Mouse (Mus musculus) CD4-positive, CD25-positive, alpha-beta regulatory T cell, adult 4 months (primary cell): ENCODE measurements around the gene Zdhhc6. TPM values are rescaled to one million over a fixed set of nuclear protein-coding genes. Genes with fewer than 3 reads are reported as not detected.

Experiments
- ATAC-seq: one replicate; pipeline ENCODE4 v1.8.0; 2017
- polyA plus RNA-seq, 2 experiments: library from polyadenylated mRNA; unstranded; fragments of 100-300 nt; shearing (Covaris generic); gene quantifications; one replicate each; pipeline ENCODE4 v1.2.1; 2017

The Zdhhc6 gene
- 10 to 100 TPM; 61.9 to 69.0 TPM for polyA plus RNA-seq

- ATAC-seq, result peak; percentile 65
These were observed at the start of gene Zdhhc6 for GRCm38 (mm10) chr19:55315452-55316108. Gene Zdhhc6, minus strand, starts transcription at chr19:55316032.

DNA sequence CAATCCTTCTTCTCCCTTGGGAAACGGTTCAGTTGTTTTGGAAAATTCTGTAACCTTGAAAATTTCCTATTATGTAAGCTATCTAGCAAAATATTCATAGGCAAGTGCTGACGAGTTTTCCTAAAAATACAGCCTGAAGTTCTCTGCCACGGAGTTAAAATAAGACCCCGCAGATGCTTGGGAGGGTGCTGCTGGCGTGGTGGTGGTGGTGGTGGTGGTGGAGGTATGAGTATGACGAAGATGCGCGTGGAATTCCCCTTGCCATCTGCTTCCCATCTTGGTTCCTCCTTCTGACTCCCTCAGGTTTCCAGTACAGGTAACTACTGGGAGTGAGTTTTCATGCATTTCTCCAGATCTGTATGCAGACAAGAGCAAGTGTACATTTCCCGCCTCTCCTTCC lies 46.8 kb upstream of the Zdhhc6 start:
- no peak for ATAC-seq

GRCm38 (mm10) chr19:55350673-55351378 lies 35.0 kb upstream of the Zdhhc6 start:
- ATAC-seq, result no peak

DNA sequence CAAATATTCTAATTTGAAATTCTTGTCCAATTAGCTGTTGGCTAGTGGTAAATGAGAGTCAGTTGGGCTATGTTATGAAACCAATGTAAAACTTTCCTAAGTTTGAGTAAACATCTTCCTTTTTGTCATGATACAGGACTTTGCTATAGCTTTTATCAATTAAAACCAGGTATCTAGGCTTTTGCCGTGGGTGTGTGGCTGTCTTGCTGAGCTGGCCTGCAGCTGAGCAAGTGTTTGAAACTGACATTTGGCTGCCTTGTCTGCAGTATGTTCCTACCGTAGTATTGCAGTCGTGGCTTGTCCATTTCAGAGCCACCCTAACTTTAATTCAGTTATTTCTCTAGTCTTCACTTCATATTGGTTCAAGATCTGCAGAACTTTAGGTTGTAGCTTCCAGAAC lies 32.4 kb upstream of the Zdhhc6 start:
- ATAC-seq, result no peak

DNA sequence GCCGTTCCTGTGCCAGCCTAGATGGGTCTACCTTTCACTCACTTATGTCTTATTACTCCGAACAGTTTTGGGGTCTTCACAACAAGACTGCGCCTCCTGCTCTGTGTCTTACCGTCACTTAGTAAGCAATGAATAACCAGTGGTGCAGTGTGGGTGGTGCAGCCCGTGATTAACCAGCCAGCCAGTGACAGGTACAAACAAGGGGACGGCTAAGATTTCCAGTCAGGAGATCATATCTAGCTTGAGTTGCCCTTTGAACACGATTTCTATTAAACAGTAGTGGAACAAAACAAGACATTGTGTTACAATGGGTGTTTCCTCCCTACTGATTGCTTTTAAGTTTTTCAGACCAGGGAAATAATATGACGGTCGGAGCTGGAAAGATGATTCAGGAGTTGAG lies 27.4 kb upstream of the Zdhhc6 start:
- no peak for ATAC-seq

DNA sequence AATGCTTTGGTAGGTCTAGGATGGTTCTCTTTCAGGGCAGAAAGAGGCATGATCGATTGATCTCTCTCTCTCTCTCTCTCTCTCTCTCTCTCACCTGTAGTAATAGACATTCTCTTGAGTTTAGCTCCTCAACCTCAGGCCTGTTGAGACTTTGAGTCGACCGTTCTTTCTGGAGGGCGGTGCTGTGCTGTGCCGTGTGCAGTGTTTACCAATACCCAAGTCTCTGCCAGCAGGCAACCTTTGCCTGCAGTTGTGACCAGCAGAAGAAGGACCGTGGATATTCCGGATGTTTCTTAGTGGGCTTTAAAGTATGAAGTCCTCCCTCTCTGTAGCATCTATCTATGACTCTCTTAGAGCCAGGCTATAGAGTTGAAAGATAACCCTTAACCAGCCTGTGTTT lies 26.6 kb upstream of the Zdhhc6 start:
- ATAC-seq, result no peak

GRCm38 (mm10) chr19:55341377-55341776 lies 25.5 kb upstream of the Zdhhc6 start:
- ATAC-seq, result no peak

DNA sequence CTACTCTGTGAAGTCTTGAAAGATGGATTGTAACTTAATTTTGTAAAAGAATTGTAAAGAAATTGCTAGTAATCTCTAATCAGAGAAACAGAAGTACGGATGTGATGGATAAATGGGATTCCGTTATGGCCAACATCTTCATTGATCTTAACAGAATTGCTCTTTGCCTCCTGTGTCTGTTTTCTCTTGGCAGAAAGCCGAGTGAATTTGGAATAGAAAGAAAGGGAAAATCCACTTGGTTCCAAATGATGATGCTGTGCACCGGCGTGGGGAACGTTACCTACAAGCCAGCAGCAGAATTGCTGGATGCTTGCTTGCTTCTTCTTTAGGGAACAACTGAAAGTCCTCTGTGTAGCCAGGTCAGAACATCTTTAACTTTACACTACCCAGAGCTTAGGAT lies 24.7 kb upstream of the Zdhhc6 start:
- ATAC-seq, result no peak

GRCm38 (mm10) chr19:55337664-55338063 lies 21.8 kb upstream of the Zdhhc6 start:
- no peak for ATAC-seq

GRCm38 (mm10) chr19:55337066-55337465 lies 21.2 kb upstream of the Zdhhc6 start:
- ATAC-seq, result no peak

DNA sequence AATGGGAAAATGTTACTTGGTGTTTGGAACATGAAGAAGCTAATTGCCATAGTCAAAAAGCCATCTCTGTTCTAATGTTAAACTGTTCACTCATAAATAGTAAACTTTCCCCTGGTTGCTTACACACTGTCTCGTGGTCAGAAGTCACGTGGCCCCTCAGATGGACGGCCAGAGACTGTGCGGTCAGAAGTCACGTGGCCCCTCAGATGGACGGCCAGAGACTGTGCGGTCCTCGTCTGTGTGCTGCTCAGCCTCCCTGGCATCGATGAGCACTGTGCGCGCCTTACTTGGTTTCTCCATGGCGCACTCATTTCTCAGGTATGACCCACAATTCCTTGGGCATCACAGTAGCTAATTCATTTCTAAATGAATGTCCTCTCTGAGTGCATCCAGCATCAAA lies 20.6 kb upstream of the Zdhhc6 start:
- no peak for ATAC-seq

GRCm38 (mm10) chr19:55335881-55336280 lies 20.0 kb upstream of the Zdhhc6 start:
- no peak for ATAC-seq

DNA sequence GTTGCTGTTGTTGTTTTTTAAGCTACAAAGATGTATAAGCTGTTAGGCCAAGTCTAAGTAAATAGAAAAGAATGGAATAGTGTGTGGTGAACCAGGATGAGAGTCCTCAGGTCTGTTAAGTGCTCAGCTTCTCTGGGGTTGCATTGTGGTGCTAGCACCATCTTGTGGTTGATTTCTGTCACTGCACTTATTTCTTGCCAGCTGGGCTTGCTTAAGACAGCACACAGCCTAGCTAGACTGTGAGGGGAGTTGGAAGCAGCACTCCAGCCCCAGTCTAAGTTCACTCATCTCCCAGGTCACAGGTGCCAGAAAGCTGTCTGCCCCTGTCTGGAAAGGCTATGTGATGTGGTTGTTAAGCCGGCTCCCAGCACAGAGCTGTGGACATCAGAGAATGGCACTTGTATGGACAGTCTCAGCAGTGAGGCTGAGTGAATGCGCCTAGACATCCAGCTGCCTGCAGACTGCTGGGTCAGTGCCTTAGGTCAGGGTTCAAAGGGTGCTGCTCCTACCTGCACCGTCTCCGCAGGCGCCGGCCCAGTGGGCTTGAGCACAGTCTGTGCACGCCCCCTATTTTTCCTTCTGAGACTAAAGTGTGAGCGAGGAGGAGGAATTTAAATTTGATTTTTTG lies 16.9 kb upstream of the Zdhhc6 start:
- peak; percentile 78 for ATAC-seq

DNA sequence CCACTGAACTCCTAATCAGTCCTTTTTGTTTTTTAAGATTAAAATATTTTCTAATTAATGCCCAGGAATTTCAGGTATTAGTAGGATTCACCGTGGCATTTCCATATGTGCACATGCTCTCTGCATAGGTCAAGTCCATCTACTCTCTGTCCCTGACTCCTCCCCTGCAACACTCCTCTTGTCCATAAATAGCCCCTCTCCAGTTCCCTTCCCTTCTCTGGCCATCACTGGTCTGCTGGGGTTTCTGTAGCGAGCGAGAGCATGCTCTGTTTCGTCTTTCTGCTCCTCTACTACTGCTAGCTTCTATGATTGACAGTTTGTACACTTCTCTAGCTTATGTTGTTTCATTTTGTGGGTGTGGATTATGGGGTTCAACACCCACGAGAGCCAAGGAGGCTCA lies 15.9 kb upstream of the Zdhhc6 start:
- no peak for ATAC-seq

DNA sequence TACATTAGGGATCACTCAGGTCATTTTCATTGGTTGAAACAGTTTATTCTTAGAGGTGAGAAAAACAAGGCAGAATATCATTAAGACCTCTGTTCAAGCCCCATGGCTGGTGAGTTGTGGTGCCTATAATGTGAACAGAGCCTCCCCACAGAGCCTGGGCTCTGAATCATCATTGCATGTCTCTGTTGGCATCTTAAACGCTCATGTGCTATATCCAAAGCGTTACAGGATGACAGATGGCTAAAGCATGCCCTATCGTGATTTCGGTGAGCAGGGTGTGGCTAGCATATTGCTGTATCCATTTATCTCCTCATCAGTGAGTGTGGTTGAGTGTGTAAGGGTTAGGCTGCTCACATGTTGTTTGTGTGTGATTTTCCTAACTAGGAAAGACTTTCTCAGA lies 11.7 kb upstream of the Zdhhc6 start:
- no peak for ATAC-seq

GRCm38 (mm10) chr19:55322604-55323003 lies 6.8 kb upstream of the Zdhhc6 start:
- ATAC-seq, result no peak

- ATAC-seq, result no peak
These were observed 3.7 kb upstream of the Zdhhc6 start for GRCm38 (mm10) chr19:55319521-55319920.

- ATAC-seq, result no peak
These were observed 3.2 kb upstream of the Zdhhc6 start for GRCm38 (mm10) chr19:55319036-55319435.

DNA sequence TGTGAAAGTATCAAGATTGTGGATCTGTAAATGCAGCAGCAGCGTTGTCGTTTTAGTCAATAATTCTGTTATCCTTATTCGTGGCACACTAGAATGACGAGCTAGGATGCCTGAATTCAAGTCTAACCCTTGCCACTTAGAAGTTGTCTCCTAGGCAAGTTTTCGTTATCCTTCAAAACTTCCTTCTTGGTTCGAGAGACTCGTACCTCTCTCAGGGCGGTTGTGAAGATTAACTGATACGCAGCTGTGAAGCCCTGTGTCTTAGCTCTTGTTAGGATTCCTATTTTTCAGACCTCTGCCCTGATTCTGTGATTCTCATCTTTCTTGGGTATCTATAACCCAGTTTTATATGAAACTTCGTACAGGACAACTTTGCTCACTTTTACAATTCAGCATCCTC lies 1.1 kb upstream of the Zdhhc6 start:
- no peak for ATAC-seq

DNA sequence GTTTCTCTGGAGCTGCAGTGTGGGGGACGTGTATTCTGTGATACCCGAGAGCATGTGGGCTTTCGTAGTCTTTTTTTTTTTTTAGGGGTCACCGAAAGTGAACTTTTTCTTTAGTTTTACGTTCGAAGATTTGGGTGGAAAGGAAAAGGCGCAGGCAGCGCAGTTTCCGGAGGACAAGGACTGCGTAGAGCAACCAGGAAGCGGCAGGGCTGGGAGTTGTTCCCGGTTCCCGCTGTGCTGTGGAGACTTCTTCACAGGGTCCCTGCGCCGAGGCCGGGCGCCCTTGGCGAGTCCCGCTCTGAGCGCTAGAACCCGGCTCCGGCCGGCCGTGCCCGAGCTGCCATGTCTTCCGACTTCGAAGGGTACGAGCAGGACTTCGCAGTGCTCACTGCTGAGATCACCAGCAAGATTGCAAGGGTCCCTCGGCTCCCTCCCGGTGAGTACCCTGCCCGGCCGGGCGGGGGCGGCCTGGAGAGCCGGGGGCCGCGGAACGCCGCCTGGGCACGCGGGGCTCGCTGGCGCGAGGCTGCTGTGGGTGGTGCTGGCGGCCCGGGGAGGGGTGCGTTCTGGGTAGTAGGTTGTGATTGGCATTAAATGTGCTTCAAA lies 380 bp upstream of the Zdhhc6 start, which contains the start of gene Vti1a:
Gene Vti1a, plus strand, starts transcription at position 187 of the 606 bp plus-strand sequence.
- peak; percentile 86 for ATAC-seq

DNA sequence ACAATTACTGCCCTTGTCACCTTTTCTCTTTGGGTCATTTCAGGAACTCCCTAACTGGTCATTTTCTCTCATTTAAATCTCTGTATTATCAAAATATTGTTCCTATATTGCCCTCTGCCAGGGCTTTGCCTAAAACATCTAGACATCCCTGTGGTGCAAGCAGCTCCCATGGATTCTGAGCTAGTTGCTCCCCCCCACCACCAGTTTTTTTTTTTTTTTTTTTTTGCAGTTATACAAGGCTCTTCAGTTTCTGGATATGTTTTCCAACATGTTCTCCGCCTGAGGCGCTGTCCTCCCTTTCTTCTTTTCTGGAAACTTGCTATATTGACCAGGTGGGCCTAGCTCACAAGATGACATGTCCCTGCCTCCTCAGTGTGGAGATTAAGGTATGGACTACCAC lies 2.2 kb downstream of the Zdhhc6 start:
- no peak for ATAC-seq

DNA sequence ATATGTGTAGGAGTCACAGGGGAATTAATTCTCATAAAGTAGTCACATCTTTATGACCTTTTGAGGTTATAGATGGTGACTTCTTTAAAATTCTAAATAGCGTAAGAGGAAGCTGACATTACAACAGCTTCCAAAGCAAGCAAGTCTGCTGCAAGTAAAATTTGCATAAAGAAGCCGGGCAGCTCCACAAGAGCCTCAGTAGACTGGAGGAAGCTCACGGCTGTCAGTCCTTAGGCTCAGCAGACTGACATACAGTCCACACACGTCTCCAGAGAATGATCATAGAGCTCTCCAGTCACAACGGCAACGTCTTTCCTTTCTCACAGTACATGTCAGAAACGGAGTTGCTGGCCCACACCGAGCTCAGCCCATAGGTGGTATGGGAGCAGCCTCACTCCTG lies 4.0 kb downstream of the Zdhhc6 start:
- no peak for ATAC-seq

GRCm38 (mm10) chr19:55305024-55305423 lies 10.8 kb downstream of the Zdhhc6 start:
- ATAC-seq, result no peak

DNA sequence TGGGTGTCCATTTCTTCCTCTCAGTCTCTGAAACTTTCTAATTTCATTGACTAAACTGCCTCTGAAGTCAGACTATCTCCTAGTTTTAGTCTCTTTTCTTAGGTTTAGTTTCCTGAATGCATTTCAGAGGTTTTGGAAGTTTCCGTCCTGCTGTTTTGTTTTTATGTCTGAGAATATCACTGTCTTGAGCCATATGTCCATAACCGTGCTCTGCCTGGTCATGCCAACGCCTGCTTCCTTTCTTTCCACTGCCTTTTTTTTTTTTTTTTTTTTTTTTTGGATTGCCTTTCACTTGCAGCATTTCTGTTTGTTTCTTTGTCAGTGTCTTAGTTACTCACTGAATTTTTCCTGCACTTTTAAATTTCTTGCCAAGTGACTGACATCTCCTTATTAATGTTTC lies 15.3 kb downstream of the Zdhhc6 start:
- no peak for ATAC-seq
